Mouse (Mus musculus) left cerebral cortex, adult 18-20 months (tissue): ENCODE results near the gene Gnl3. TPM values are rescaled to one million over a fixed set of nuclear protein-coding genes. Genes with fewer than 3 reads are reported as not detected.

Experiments
- total RNA-seq, 2 experiments: library from RNA; stranded (reverse); gene quantifications; 2 replicates each; pipeline ENCODE4 v1.2.3; 2021

The Gnl3 gene
- total RNA-seq, 2 experiments from 2014 or later, result 42.1 to 53.0 TPM

Other genes starting within 250 kb of the Gnl3 start
- gene Tmem110, start 193.6 kb downstream of the Gnl3 start, total RNA-seq, result 10 to 100 TPM; 20.7 to 22.9 TPM
- gene Mustn1, start 140.0 kb downstream of the Gnl3 start, total RNA-seq, result 1 to 10 TPM; 2.5 to 3.5 TPM
- under 1 TPM in 1 of 2 experiments, not detected in 1; 0.19 TPM for gene Itih4, start 132.7 kb downstream of the Gnl3 start, total RNA-seq
- gene Itih3, start 95.4 kb downstream of the Gnl3 start, total RNA-seq, result 10 to 100 TPM; 25.8 to 32.8 TPM
- not detected for gene Itih1, start 75.9 kb downstream of the Gnl3 start, total RNA-seq
- 10 to 100 TPM; 17.0 to 21.2 TPM for gene Nek4, start 67.8 kb downstream of the Gnl3 start, total RNA-seq
- 10 to 100 TPM; 34.0 to 38.2 TPM for gene Glt8d1, start 17.8 kb downstream of the Gnl3 start, total RNA-seq
- gene Spcs1, start 17.5 kb downstream of the Gnl3 start, total RNA-seq, result 100 to 1,000 TPM; 166 to 174 TPM
- 10 to 100 TPM; 52.3 to 54.5 TPM for gene Pbrm1, start within 50 bp of the Gnl3 start, total RNA-seq
- gene Smim4, start 109.8 kb upstream of the Gnl3 start, total RNA-seq, result 10 to 100 TPM; 22.8 to 29.7 TPM
- gene Nt5dc2, start 111.9 kb upstream of the Gnl3 start, total RNA-seq, result 1 to 10 TPM; 1.9 to 4.6 TPM
- 10 to 100 TPM; 22.3 to 25.0 TPM for gene Stab1, start 149.5 kb upstream of the Gnl3 start, total RNA-seq
- 10 to 100 TPM; 18.8 to 20.1 TPM for gene Tnnc1, start 189.2 kb upstream of the Gnl3 start, total RNA-seq
- gene Nisch, start 197.8 kb upstream of the Gnl3 start, total RNA-seq, result 100 to 1,000 TPM; 359 to 363 TPM
- gene Sema3g, start 198.7 kb upstream of the Gnl3 start, total RNA-seq, result 1 to 10 TPM; 4.7 to 5.3 TPM
- 1 to 10 TPM; 3.2 to 4.1 TPM for gene Phf7, start 232.2 kb upstream of the Gnl3 start, total RNA-seq
- 100 to 1,000 TPM; 145 TPM for gene Bap1, start 232.3 kb upstream of the Gnl3 start, total RNA-seq